Mouse (Mus musculus): ENCODE data around the gene Insr. TPM values are rescaled to one million over a fixed set of nuclear protein-coding genes. Genes with fewer than 3 reads are reported as not detected.

Gene Insr
- polyA plus RNA-seq, 1 experiment, result 0.16 TPM

- H3K4me1 ChIP-seq (ENCODE audit: control insufficient read depth), result peaks cover 2% of the 10 kb centered on the region
- H3K36me3 ChIP-seq (ENCODE audit: control insufficient read depth), result peaks cover 46% of the 10 kb centered on the region
- no peaks in the 10 kb centered on the region for H3K27me3 ChIP-seq (ENCODE audit: control insufficient read depth)
- no peak overlapping the region for H3K4me3 ChIP-seq (replicated peaks)
- no peaks in the 10 kb centered on the region for H3K9me3 ChIP-seq (ENCODE audit: control insufficient read depth, low read length)
- TF ChIP-seq TAL1 (IDR thresholded peaks at IDR 0.05; ENCODE audit: low read length), result no peak
- no peak for TF ChIP-seq GATA1 (IDR thresholded peaks at IDR 0.05; ENCODE audit: low read length)
Measured at GRCm38 (mm10) chr8:3247129-3247528, 32.3 kb downstream of the Insr start.

GRCm38 (mm10) chr8:3243229-3243628, 36.2 kb downstream of the Insr start:
- TF ChIP-seq GATA1 (IDR thresholded peaks at IDR 0.05; ENCODE audit: low read length) (no peak), TAL1 (IDR thresholded peaks at IDR 0.05; ENCODE audit: low read length) (no peak)
- H3K4me1 ChIP-seq (ENCODE audit: control insufficient read depth), result no peaks in the 10 kb centered on the region
- H3K27me3 ChIP-seq (ENCODE audit: control insufficient read depth), result no peaks in the 10 kb centered on the region
- no peaks in the 10 kb centered on the region for H3K9me3 ChIP-seq (ENCODE audit: control insufficient read depth, low read length)
- peaks cover 25% of the 10 kb centered on the region for H3K36me3 ChIP-seq (ENCODE audit: control insufficient read depth)
- no peak overlapping the region for H3K4me3 ChIP-seq (replicated peaks)

GRCm38 (mm10) chr8:3240725-3241124, 38.7 kb downstream of the Insr start:
- H3K36me3 ChIP-seq (ENCODE audit: control insufficient read depth), result peaks cover 12% of the 10 kb centered on the region
- no peaks in the 10 kb centered on the region for H3K9me3 ChIP-seq (ENCODE audit: control insufficient read depth, low read length)
- TF ChIP-seq GATA1 (IDR thresholded peaks at IDR 0.05; ENCODE audit: low read length) (no peak), TAL1 (IDR thresholded peaks at IDR 0.05; ENCODE audit: low read length) (no peak)

GRCm38 (mm10) chr8:3239641-3240040, 39.8 kb downstream of the Insr start:
- Histone ChIP-seq H3K4me3 (replicated peaks) (no peak overlapping the region), H3K36me3 (ENCODE audit: control insufficient read depth) (peaks cover 6% of the 10 kb centered on the region), H3K27me3 (ENCODE audit: control insufficient read depth) (no peaks in the 10 kb centered on the region), H3K4me1 (ENCODE audit: control insufficient read depth) (no peaks in the 10 kb centered on the region), H3K9me3 (ENCODE audit: control insufficient read depth, low read length) (no peaks in the 10 kb centered on the region)
- TF ChIP-seq GATA1 (IDR thresholded peaks at IDR 0.05; ENCODE audit: low read length), result no peak
- no peak for TF ChIP-seq TAL1 (IDR thresholded peaks at IDR 0.05; ENCODE audit: low read length)

More at GRCm38 (mm10) chr8:3240725-3241124, 38.7 kb downstream of the Insr start:
- Histone ChIP-seq H3K4me1 (ENCODE audit: control insufficient read depth) (no peaks in the 10 kb centered on the region), H3K27me3 (ENCODE audit: control insufficient read depth) (no peaks in the 10 kb centered on the region), H3K4me3 (replicated peaks) (no peak overlapping the region)

GRCm38 (mm10) chr8:3238792-3239191, 40.6 kb downstream of the Insr start:
- Histone ChIP-seq H3K36me3 (ENCODE audit: control insufficient read depth) (peaks cover 3% of the 10 kb centered on the region), H3K4me1 (ENCODE audit: control insufficient read depth) (no peaks in the 10 kb centered on the region), H3K27me3 (ENCODE audit: control insufficient read depth) (no peaks in the 10 kb centered on the region), H3K4me3 (replicated peaks) (no peak overlapping the region), H3K9me3 (ENCODE audit: control insufficient read depth, low read length) (no peaks in the 10 kb centered on the region)
- TF ChIP-seq GATA1 (IDR thresholded peaks at IDR 0.05; ENCODE audit: low read length) (no peak), TAL1 (IDR thresholded peaks at IDR 0.05; ENCODE audit: low read length) (no peak)

GRCm38 (mm10) chr8:3237319-3237718, 42.1 kb downstream of the Insr start:
- Histone ChIP-seq H3K27me3 (ENCODE audit: control insufficient read depth) (no peaks in the 10 kb centered on the region), H3K36me3 (ENCODE audit: control insufficient read depth) (peaks cover 4% of the 10 kb centered on the region), H3K9me3 (ENCODE audit: control insufficient read depth, low read length) (no peaks in the 10 kb centered on the region), H3K4me3 (replicated peaks) (no peak overlapping the region), H3K4me1 (ENCODE audit: control insufficient read depth) (no peaks in the 10 kb centered on the region)
- TF ChIP-seq TAL1 (IDR thresholded peaks at IDR 0.05; ENCODE audit: low read length), result no peak
- TF ChIP-seq GATA1 (IDR thresholded peaks at IDR 0.05; ENCODE audit: low read length), result no peak

- Histone ChIP-seq H3K4me1 (ENCODE audit: control insufficient read depth) (peaks cover 6% of the 10 kb centered on the region), H3K4me3 (replicated peaks) (no peak overlapping the region), H3K36me3 (ENCODE audit: control insufficient read depth) (peaks cover 10% of the 10 kb centered on the region), H3K9me3 (ENCODE audit: control insufficient read depth, low read length) (no peaks in the 10 kb centered on the region), H3K27me3 (ENCODE audit: control insufficient read depth) (no peaks in the 10 kb centered on the region)
- no peak for TF ChIP-seq GATA1 (IDR thresholded peaks at IDR 0.05; ENCODE audit: low read length)
- TF ChIP-seq TAL1 (IDR thresholded peaks at IDR 0.05; ENCODE audit: low read length), result no peak
Measured at GRCm38 (mm10) chr8:3236277-3236676, 43.1 kb downstream of the Insr start.

- Histone ChIP-seq H3K27me3 (ENCODE audit: control insufficient read depth) (no peaks in the 10 kb centered on the region), H3K4me1 (ENCODE audit: control insufficient read depth) (peaks cover 22% of the 10 kb centered on the region), H3K4me3 (replicated peaks) (no peak overlapping the region), H3K36me3 (ENCODE audit: control insufficient read depth) (peaks cover 10% of the 10 kb centered on the region), H3K9me3 (ENCODE audit: control insufficient read depth, low read length) (no peaks in the 10 kb centered on the region)
- TF ChIP-seq TAL1 (IDR thresholded peaks at IDR 0.05; ENCODE audit: low read length), result no peak
- no peak for TF ChIP-seq GATA1 (IDR thresholded peaks at IDR 0.05; ENCODE audit: low read length)
Measured at GRCm38 (mm10) chr8:3234569-3234968, 44.8 kb downstream of the Insr start.

- Histone ChIP-seq H3K27me3 (ENCODE audit: control insufficient read depth) (no peaks in the 10 kb centered on the region), H3K4me3 (replicated peaks) (no peak overlapping the region), H3K9me3 (ENCODE audit: control insufficient read depth, low read length) (no peaks in the 10 kb centered on the region), H3K36me3 (ENCODE audit: control insufficient read depth) (peaks cover 12% of the 10 kb centered on the region), H3K4me1 (ENCODE audit: control insufficient read depth) (peaks cover 35% of the 10 kb centered on the region)
- TF ChIP-seq GATA1 (IDR thresholded peaks at IDR 0.05; ENCODE audit: low read length) (no peak), TAL1 (IDR thresholded peaks at IDR 0.05; ENCODE audit: low read length) (no peak)
Measured at GRCm38 (mm10) chr8:3232601-3233000, 46.8 kb downstream of the Insr start.

Measured in erythroblast, embryonic 14.5 days (primary cell).